Mouse (Mus musculus) adrenal gland, adult 8-10 months (tissue): ENCODE results near the gene Tex26. TPM values are rescaled to one million over a fixed set of nuclear protein-coding genes. Genes with fewer than 3 reads are reported as not detected.
A peak's percentile ranks its signal among the peaks of the same experiment; 100 is the strongest.

ENCODE experiments used
- DNase-seq: peaks from one replicate; pipeline ENCODE4 v3.0.0; 2022
- total RNA-seq, 4 experiments: library from RNA; stranded (reverse); gene quantifications; 2 replicates each; pipeline ENCODE4 v1.2.4; 2022

The Tex26 gene
- total RNA-seq, 4 experiments from 2014 or later, result not detected

DNA sequence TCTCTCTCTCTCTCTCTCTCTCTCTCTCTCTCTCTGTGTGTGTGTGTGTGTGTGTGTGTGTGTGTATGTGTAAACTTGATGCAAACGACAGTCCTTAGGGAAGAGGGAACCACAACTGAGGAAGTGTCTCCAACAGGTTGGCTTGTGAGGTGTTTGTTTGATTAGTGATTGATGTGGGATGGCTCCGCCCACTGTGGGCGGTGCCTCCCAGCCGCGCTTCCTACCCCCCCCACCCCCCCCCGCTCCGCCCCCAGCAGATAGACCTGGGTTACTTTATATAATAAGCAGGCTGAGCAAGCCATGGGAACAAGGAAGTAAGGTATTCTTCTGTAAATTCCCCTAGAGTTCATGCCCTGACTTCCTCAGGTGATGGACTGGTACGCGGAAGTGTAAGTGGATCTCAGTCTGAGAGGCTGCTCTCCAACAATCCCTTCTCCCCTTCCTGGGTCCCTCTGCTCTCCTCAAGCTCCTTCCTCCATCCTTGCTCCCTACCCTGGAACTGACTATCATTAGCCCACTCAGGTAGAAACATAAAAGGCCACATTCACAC is 5.2 kb upstream of the Tex26 start:
- no peak for DNase-seq

- no peak for DNase-seq
Observed at GRCm38 (mm10) chr5:149436541-149436940, 2.9 kb upstream of the Tex26 start.

GRCm38 (mm10) chr5:149437150-149437549 is 2.3 kb upstream of the Tex26 start:
- DNase-seq, result no peak

DNA sequence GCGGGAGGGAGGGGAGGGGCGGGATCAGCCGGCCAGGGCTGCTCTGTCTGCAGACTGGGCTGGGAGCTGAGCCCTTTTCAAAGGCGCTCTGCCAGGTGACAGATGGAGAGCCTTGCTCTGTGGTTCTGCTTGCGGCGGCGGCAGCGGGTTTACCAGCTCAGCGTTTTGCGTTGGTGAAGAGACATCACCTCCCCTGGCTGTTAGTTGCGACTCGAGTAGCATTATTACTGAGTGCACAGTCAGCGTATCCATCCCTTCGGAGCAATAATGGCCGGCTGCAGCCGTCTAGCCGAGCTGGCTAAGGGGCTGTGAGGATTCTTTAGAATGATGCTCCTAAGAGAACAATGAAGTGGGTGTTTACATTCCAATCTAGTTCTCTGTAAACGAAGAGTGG is 717 bp downstream of the Tex26 start:
- DNase-seq, result no peak

GRCm38 (mm10) chr5:149441646-149442276 is 2.3 kb downstream of the Tex26 start:
- DNase-seq, result no peak

DNA sequence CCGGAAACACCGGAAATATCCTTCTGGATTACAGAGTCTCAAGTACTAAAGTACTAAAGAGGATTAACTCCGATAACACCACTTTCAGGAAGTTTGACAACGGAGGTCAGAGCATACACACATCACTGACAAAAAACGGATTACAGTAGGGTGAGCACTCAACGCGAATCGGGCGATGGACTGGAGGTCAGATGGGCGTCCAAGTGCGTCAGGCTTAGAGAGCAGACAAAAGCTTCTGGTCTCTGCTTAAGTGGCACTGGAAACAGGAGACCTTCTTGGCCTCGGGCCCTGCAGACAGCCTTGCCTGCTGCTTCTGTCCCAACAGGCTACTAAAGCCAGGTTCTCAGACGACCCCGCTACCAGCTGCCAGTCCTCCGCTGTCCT is 2.8 kb downstream of the Tex26 start:
- DNase-seq, result no peak

DNA sequence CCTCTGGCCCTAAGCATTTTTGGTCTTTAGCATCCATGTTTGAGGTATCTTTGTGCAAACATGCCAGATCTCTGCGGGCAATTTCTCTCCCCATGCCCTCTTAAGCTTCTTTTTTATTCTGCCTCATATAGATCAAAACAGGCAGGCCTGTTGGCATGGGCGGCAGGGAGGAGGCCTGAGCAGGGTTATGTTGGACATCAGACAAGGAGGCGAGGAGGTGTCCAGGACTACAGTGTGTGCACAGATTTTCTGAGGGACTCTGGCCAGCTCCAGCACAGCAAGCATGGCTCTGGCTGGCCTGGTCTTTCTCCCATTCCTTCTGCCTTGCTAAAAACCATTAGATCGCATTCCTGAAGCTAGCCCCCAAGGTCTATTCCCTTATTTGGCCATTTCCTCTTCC is 5.0 kb downstream of the Tex26 start:
- no peak for DNase-seq

DNA sequence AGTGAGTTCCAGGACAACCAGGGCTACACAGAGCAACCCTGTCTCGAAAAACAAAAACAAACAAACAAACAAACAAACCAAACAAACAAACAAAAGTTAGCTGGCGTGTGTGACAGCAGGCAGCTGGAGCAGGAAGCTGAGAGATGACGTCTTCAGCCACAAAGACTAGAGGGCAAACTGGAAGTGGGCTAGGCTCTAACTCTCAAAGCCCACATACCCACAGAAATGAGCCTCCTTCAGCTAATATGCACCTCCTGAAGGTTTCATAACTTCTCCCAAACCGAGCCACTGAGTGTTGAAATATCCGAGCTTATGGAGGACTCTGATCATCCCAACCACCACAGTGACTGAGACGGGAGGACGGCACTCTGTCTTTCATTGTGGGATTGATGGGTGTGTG is 7.0 kb downstream of the Tex26 start:
- DNase-seq, result no peak

- DNase-seq, result no peak
Observed at GRCm38 (mm10) chr5:149447733-149448132, 8.3 kb downstream of the Tex26 start.

DNA sequence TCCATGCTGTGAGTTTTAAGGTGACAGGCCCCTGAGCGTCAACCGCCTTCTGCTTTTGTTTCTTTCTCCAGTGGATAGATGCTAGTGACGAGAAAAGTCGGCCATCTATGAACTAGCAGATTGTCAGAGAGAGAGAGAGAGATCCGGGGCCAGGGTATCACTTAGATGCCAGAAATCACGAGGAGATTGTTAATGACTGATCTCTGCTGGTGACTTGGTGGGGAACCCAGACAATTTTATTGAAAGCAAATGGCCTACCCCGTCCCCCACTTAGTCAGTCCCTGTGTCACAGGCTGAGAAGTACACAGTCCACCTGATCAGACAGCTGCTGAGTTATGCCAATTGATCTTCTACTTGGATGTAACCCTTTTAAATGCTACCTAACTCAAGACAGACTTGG is 9.9 kb downstream of the Tex26 start:
- DNase-seq, result no peak

GRCm38 (mm10) chr5:149451209-149451681 is 11.8 kb downstream of the Tex26 start:
- no peak for DNase-seq

DNA sequence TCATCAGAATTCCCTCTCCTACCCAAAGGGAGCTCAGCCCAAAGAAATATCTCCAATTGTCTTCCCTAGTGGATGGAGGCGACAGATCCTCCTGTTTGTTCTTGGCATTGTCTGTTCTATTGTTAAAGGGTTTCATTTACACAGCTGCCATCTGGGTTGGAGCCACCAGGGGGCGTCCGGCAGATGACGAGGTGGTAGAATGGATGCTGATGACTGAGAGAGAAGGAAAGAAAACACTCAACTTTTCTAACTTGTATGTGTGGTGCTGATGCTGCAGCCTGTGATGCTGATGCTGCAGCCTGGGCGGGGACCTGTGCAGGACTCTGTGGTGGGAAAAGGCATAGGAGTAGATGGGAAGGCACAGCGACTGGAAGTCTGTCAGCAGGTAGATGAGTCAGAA is 14.8 kb downstream of the Tex26 start:
- peak; percentile 22 for DNase-seq

GRCm38 (mm10) chr5:149456544-149456943 is 17.1 kb downstream of the Tex26 start:
- DNase-seq, result no peak

DNA sequence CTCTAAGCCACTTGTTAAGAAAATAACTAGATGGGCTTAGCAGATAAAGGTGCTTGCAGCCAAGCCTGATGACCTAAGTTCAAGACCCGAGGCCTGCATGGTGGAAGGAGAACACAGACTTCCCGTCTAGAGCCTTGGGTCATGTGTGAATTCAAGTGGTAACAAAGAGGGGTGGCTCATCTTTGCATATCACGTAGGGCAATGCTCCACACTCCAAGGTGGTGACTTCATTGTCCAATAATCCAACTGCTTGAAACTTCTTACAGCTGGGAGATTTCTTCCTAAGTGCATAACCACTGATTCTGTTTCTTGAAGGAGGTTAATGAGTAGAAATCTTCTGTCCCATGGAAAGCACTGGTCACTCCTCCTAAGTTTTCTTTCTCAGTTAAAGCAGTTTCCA is 22.6 kb downstream of the Tex26 start:
- DNase-seq, result no peak

- no peak for DNase-seq
Observed at GRCm38 (mm10) chr5:149465305-149465704, 25.8 kb downstream of the Tex26 start.

- DNase-seq, result no peak
Observed at GRCm38 (mm10) chr5:149474142-149474541, 34.7 kb downstream of the Tex26 start.

DNA sequence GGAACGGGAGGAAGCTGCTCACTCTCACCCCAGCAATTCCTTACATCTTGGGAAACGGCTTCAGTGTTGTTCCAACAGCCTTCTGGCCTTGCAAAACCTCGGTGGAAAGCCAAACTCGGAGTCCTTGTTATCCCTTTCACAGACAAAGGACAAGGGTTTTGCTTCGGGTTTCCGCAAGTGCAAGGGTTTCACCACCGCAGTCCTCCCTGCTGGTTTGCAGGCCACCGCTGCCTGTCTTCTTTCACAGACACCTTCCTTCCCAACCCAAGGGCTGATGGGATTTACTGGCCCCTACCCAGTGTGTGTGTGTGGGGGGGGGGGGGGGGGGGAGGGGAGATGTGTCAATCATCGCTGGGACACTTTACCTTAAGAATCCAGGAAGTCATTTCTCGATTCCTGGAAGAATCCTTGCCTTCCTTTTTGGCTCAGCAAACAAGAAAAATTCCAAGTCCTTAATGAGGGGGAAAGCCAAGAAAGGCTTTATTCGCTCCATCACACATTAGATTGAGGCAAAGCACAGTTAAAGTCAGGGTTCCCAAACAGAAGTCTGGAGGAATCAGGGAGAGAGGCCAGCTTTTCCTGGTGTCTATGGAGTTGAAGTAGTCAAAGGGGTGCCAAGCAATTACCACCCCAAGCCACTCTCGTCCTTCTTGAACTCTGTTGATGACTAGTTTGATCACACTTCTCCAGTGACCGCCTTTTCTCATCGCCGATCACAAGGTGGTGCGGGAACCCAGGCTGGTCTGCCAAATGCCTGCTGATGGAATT is 35.4 kb downstream of the Tex26 start:
- no peak for DNase-seq

DNA sequence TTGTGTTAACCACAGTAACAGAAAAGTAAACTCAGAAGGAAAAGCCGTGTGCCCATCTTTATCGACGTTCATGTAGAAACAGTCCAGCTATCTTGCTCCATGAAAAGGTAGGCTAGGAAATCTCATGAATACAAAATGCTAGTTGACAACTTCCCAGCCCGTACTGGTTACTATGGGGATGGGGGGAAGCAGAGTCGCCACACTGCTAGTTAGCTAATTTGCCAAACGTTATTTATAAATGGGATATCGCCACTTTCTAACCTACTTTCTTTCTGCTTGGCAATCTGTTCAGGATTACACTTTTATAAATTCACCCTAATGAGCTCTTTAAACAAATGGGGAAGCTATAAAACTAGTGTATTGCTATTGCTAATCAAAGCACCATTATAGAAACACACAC is 42.5 kb downstream of the Tex26 start:
- DNase-seq, result no peak

DNA sequence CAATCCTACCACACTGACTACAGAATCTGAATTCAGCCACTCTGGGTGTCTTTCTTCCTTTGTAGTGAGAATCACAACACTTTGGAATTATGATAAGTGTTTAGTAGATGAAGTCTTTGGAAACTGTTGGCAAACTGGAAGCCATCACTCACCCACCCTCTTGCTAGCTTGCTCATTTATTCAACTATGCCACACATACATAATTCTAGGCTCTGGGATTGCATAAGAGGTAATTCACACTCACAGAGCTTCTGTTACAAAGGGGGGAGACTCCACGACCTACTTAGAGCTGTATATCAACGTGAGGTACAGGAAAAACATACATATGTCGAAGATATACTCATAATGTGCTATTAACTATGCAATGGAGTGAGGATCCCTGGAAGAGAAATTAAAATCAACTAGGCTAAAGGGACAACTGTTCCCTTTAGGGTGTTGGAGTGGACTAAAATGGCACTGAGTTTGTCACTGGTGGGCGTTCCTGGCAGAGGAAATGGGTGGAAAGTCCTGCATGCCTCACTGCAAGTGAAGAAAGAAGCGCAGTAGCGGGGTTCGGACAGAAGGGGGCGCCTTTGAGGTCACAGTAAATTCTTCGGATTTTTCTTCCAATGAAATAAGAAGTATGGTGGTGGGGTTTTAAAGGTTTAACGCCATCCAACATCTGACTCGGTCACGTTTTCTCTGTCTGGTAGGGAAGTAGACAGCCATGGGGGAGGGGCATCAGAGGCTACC is 44.0 kb downstream of the Tex26 start:
- no peak for DNase-seq

DNA sequence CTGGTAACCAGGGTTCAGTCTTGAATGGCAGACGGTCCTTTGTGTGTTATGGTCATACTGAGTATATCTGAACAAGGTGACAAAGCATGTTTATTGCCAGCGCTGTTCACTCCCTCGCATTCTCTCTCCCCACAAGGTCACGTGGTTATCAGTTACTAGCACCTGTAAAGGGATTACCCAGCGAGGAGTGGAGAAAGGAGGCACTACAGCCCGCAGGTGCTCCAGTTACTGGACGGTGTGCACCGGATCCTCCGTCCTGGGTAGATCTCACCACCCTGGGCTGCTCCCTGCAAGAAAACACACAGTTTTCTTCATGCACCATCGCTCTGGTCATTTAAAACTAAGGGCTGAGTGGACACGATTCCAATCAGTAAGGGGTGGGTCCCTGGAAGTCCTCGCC is 44.8 kb downstream of the Tex26 start:
- no peak for DNase-seq

DNA sequence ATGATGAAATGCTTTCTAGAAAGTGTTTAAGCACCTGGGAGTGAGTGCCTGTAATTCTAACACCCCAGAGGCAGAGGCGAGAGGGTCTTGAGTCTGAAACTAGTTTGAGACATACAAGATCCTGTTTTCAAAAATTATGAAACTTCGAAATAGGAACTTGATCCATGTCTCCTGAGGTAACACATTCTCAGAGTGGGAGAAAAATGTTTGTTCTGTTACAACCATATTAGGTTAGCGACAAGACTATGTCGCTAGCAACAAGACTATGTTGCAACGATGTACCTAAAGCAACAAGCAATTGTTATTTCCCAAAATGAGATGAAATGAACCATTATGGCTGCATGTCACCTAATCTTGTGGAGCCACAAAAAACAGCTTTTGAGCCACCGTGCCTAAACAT is 46.0 kb downstream of the Tex26 start:
- no peak for DNase-seq

- peak; percentile 76 for DNase-seq
Observed at GRCm38 (mm10) chr5:149488360-149489021, 49.0 kb downstream of the Tex26 start.

- DNase-seq, result peak; percentile 11
Observed at GRCm38 (mm10) chr5:149489136-149489535, 49.7 kb downstream of the Tex26 start.
